In the genomic region with DNA sequence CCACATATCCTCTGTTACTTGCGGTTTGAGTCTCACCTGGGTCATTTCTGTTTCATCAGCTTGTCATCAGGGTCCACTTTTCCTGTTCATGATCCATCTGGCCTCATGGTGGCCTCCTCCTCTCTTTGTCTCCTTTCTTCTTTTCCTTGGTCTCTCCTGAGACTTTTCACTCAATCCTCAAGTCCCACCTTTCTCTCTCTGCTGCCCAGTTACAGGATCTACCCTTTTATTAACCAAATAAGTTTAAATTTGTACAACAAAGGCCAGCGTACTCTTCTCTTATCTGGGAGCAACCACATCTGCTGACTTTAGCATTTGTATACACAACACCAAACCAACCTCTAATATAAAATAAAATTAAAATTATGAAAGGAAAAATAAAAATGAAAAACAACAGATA, we compare ENCODE assay signal across 21 mouse cellular contexts.
"Had no signal": no experiment of that assay in that cellular context is flagged by ENCODE, and none has a peak within 500 bp of the region (broad histone marks: within the 10 kb centered on the region; RNA-seq: fewer than 3 reads in every experiment).

No protein-coding gene starts in this region.

- H3K4me3 ChIP-seq: liver, embryonic 15.5 days; lung, embryonic 15.5 days; megakaryocyte, embryonic 14.5 days; midbrain, embryonic 13.5 days; midbrain, embryonic 15.5 days; myocyte; neural tube, embryonic 13.5 days; neural tube, embryonic 15.5 days had no signal

- H3K9ac ChIP-seq: liver, embryonic 15.5 days; liver, postnatal 0 days; lung, embryonic 15.5 days; midbrain, embryonic 13.5 days; midbrain, embryonic 15.5 days; neural tube, embryonic 13.5 days; neural tube, embryonic 15.5 days had no signal

- H3K4me1 ChIP-seq: liver, embryonic 15.5 days; lung, embryonic 15.5 days; megakaryocyte, embryonic 14.5 days; midbrain, embryonic 13.5 days; midbrain, embryonic 15.5 days; neural tube, embryonic 13.5 days; neural tube, embryonic 15.5 days had no signal

- H3K9me3 ChIP-seq: liver, embryonic 15.5 days; lung, embryonic 15.5 days; midbrain, embryonic 13.5 days; midbrain, embryonic 15.5 days; neural tube, embryonic 13.5 days; neural tube, embryonic 15.5 days had no signal

- DNase-seq: liver, postnatal 0 days; lung, adult 2 months; lung, postnatal 14 days; lung, postnatal 36 days; retina, postnatal 1 day; right cerebral cortex, adult 18-20 months; right cerebral cortex, postnatal 25 days; right cerebral cortex, postnatal 4 days; spleen, adult 18-20 months; thymus, adult 18-20 months; thymus, postnatal 14 days; thymus, postnatal 36 days had no signal

- H3K27ac ChIP-seq: liver, embryonic 15.5 days; lung, embryonic 15.5 days; macrophage; midbrain, embryonic 13.5 days; midbrain, embryonic 15.5 days; neural tube, embryonic 13.5 days; neural tube, embryonic 15.5 days had no signal

- H3K27me3 ChIP-seq: liver, embryonic 15.5 days; lung, embryonic 15.5 days; megakaryocyte, embryonic 14.5 days; midbrain, embryonic 13.5 days; midbrain, embryonic 15.5 days; neural tube, embryonic 13.5 days; neural tube, embryonic 15.5 days had no signal

- H3K36me3 ChIP-seq: liver, embryonic 15.5 days; lung, embryonic 15.5 days; midbrain, embryonic 13.5 days; midbrain, embryonic 15.5 days; neural tube, embryonic 13.5 days; neural tube, embryonic 15.5 days had no signal
